Mouse (Mus musculus) midbrain, postnatal 0 days (tissue): ENCODE data around the gene Mrc1. TPM values are rescaled to one million over a fixed set of nuclear protein-coding genes. Genes with fewer than 3 reads are reported as not detected.

Experiments used
- ATAC-seq: fragments of 200-750 bp; cut with Nextera tagmentation; 2 replicates; pipeline ENCODE4 v1.8.0; 2017; ENCODE audit warnings: moderate number of reproducible peaks, mild to moderate bottlenecking, moderate TSS enrichment, moderate library complexity; ENCODE audit not compliant: low FRiP score
- DNase-seq: peaks from one replicate; pipeline ENCODE4 v3.0.0-alpha.2; 2015; ENCODE audit warnings: low spot score
- H3K27ac ChIP-seq: fragments of 300-500 bp; sonication (generic); 2 replicates; pipeline ENCODE4 v1.5.1; 2014; ENCODE audit warnings: low read depth, mild to moderate bottlenecking, low read length, mixed read lengths
- H3K27me3 ChIP-seq: fragments of 300-500 bp; sonication (generic); 2 replicates; pipeline ENCODE4 v1.6.1; 2014; ENCODE audit warnings: low read length, control low read depth, mixed read lengths; ENCODE audit not compliant: insufficient read depth
- H3K36me3 ChIP-seq: fragments of 300-500 bp; sonication (generic); 2 replicates; pipeline ENCODE4 v1.6.1; 2014; ENCODE audit warnings: low read length, control low read depth, mixed read lengths; ENCODE audit not compliant: insufficient read depth
- H3K4me1 ChIP-seq: fragments of 300-500 bp; sonication (generic); 2 replicates; pipeline ENCODE4 v1.6.1; 2014; ENCODE audit warnings: mild to moderate bottlenecking, control low read depth, antibody characterized with exemption, low read length, mixed read lengths; ENCODE audit not compliant: insufficient read depth
- H3K4me2 ChIP-seq: fragments of 300-500 bp; sonication (generic); 2 replicates; pipeline ENCODE4 v1.6.1; 2014; ENCODE audit warnings: low read depth, mild to moderate bottlenecking, low read length, mixed read lengths; ENCODE audit not compliant: poor library complexity, severe bottlenecking
- H3K4me3 ChIP-seq: fragments of 300-500 bp; sonication (generic); 2 replicates; pipeline ENCODE4 v1.5.1; 2014; ENCODE audit warnings: low read depth, mild to moderate bottlenecking, low read length, moderate library complexity
- H3K9ac ChIP-seq: fragments of 300-500 bp; sonication (generic); replicated peaks from 2 replicates; pipeline ENCODE4 v1.6.1; 2014; ENCODE audit warnings: mild to moderate bottlenecking, low read length, moderate library complexity, mixed read lengths; ENCODE audit not compliant: poor library complexity, severe bottlenecking
- H3K9me3 ChIP-seq: fragments of 300-500 bp; sonication (generic); 2 replicates; pipeline ENCODE4 v1.6.1; 2016; ENCODE audit warnings: low read length, control low read depth
- CTCF ChIP-seq: IDR thresholded peaks from 2 replicates; pipeline ENCODE4 v1.5.1; 2016; ENCODE audit warnings: antibody characterized with exemption, mild to moderate bottlenecking
- WGBS: fragments of 180-500 bp; shearing (Covaris S2); extraction: QIAGEN DNeasy Blood & Tissue Kit; methylation state at CpG from one replicate; pipeline ENCODE4 v1.1.7; 2014; 5-methylcytosine and 5-hydroxymethylcytosine counted together
- polyA plus RNA-seq: library from polyadenylated mRNA; unstranded; fragments of >200 nt; fragmentation: Nextera tagmentation; extraction: Ambion mirVana; gene quantifications from 2 replicates; pipeline ENCODE4 v1.2.1, GENCODE M21; 2015
- total RNA-seq: library from RNA; depleted of rRNA; stranded (reverse); fragments of >200 nt; gene quantifications from 2 replicates; pipeline ENCODE4 v1.2.3, GENCODE M21; 2014

Gene Mrc1
- total and polyA plus RNA-seq, 2 experiments from 2014 or later = 4.1 to 11.0 TPM

GRCm38 (mm10) chr2:14233983-14234382, 4.8 kb downstream of the Mrc1 start:
- ATAC-seq (no peak), DNase-seq (no peak)
- TF ChIP-seq CTCF = no peak
- no peak overlapping the region for H3K4me3 ChIP-seq
- H3K36me3 ChIP-seq = no peaks in the 10 kb centered on the region
- no peaks in the 10 kb centered on the region for H3K9me3 ChIP-seq
- H3K4me1 ChIP-seq = no peaks in the 10 kb centered on the region
- no peak overlapping the region for H3K27ac ChIP-seq
- no peak overlapping the region for H3K9ac ChIP-seq
- no peaks in the 10 kb centered on the region for H3K27me3 ChIP-seq
- no peak overlapping the region for H3K4me2 ChIP-seq
- WGBS = 84% methylated on average over 2 of the region's 2 CpGs

- Histone ChIP-seq H3K36me3 (no peaks in the 10 kb centered on the region), H3K4me3 (no peak overlapping the region), H3K4me2 (no peak overlapping the region), H3K9ac (no peak overlapping the region), H3K9me3 (no peaks in the 10 kb centered on the region), H3K27me3 (no peaks in the 10 kb centered on the region), H3K4me1 (no peaks in the 10 kb centered on the region), H3K27ac (no peak overlapping the region)
- no peak for TF ChIP-seq CTCF
- DNase-seq = no peak
- WGBS = 93% methylated on average over 5 of the region's 5 CpGs
- no peak for ATAC-seq
Observed at GRCm38 (mm10) chr2:14235319-14235718, 6.1 kb downstream of the Mrc1 start.

GRCm38 (mm10) chr2:14236920-14237319, 7.7 kb downstream of the Mrc1 start:
- H3K4me1 ChIP-seq = no peaks in the 10 kb centered on the region
- H3K4me2 ChIP-seq = no peak overlapping the region
- H3K9me3 ChIP-seq = no peaks in the 10 kb centered on the region
- H3K27me3 ChIP-seq = no peaks in the 10 kb centered on the region
- no peak overlapping the region for H3K4me3 ChIP-seq
- DNase-seq (no peak), ATAC-seq (no peak)
- TF ChIP-seq CTCF = no peak
- no peaks in the 10 kb centered on the region for H3K36me3 ChIP-seq
- H3K9ac ChIP-seq = no peak overlapping the region
- WGBS = 81% methylated on average over 4 of the region's 4 CpGs
- H3K27ac ChIP-seq = no peak overlapping the region

- Histone ChIP-seq H3K9me3 (no peaks in the 10 kb centered on the region), H3K27ac (no peak overlapping the region), H3K4me2 (no peak overlapping the region), H3K4me1 (no peaks in the 10 kb centered on the region), H3K27me3 (no peaks in the 10 kb centered on the region), H3K4me3 (no peak overlapping the region), H3K9ac (no peak overlapping the region), H3K36me3 (no peaks in the 10 kb centered on the region)
- TF ChIP-seq CTCF = no peak
- DNase-seq (peak; percentile 6), ATAC-seq (no peak)
- WGBS = 45% methylated on average over 4 of the region's 4 CpGs
Observed at GRCm38 (mm10) chr2:14237723-14238122, 8.5 kb downstream of the Mrc1 start.

- WGBS = 68% methylated on average over 5 of the region's 5 CpGs
- H3K4me2 ChIP-seq = no peak overlapping the region
- H3K36me3 ChIP-seq = no peaks in the 10 kb centered on the region
- no peaks in the 10 kb centered on the region for H3K9me3 ChIP-seq
- no peaks in the 10 kb centered on the region for H3K27me3 ChIP-seq
- H3K4me3 ChIP-seq = no peak overlapping the region
- no peaks in the 10 kb centered on the region for H3K4me1 ChIP-seq
- no peak for TF ChIP-seq CTCF
- no peak overlapping the region for H3K27ac ChIP-seq
- H3K9ac ChIP-seq = no peak overlapping the region
- no peak for ATAC-seq
- DNase-seq = no peak
Observed at GRCm38 (mm10) chr2:14239151-14239550, 10.0 kb downstream of the Mrc1 start.

- Histone ChIP-seq H3K27me3 (no peaks in the 10 kb centered on the region), H3K9ac (no peak overlapping the region), H3K27ac (no peak overlapping the region), H3K9me3 (no peaks in the 10 kb centered on the region), H3K4me2 (no peak overlapping the region), H3K4me3 (no peak overlapping the region), H3K36me3 (no peaks in the 10 kb centered on the region), H3K4me1 (no peaks in the 10 kb centered on the region)
- 89% methylated on average over 5 of the region's 5 CpGs for WGBS
- TF ChIP-seq CTCF = no peak
- no peak for DNase-seq
- ATAC-seq = no peak
Observed at GRCm38 (mm10) chr2:14244157-14244556, 15.0 kb downstream of the Mrc1 start.
